In genomic region chr14:59233635-59234034, GRCm38 (mm10) we compare ENCODE assay signal across 29 mouse cellular contexts. TPM values are rescaled to one million over a fixed set of nuclear protein-coding genes. Genes with fewer than 3 reads are reported as not detected.
DNase-seq lines count a peak whose midpoint lies in the region; ATAC-seq and TF ChIP-seq lines count a peak whose summit lies in the region.
"Had no signal": no experiment of that assay in that cellular context is flagged by ENCODE, and none has a peak within 500 bp of the region (broad histone marks: within the 10 kb centered on the region; RNA-seq: fewer than 3 reads in every experiment).

No protein-coding gene starts in this region.

- no peaks in the 10 kb centered on the region; the same call in 1 of the 2 replicates for H3K36me3 ChIP-seq in lung, postnatal 0 days (ENCODE audit: insufficient read depth, low read length)

- no peak overlapping the region for H3K27ac ChIP-seq in lung, postnatal 0 days (ENCODE audit: low read length)
- H3K27ac ChIP-seq: embryonic facial prominence, embryonic 10.5 days; embryonic facial prominence, embryonic 13.5 days; forebrain, embryonic 12.5 days; forebrain, embryonic 15.5 days; heart, adult 2 months; hindbrain, embryonic 12.5 days; hindbrain, embryonic 15.5 days had no signal

- no peak for TF ChIP-seq EP300 in lung, postnatal 0 days (IDR thresholded peaks at IDR 0.05)

- H3K4me2 ChIP-seq in lung, postnatal 0 days (replicated peaks; ENCODE audit: low read depth, low read length): no peak overlapping the region
- H3K4me2 ChIP-seq: embryonic facial prominence, embryonic 13.5 days; forebrain, embryonic 12.5 days; forebrain, embryonic 15.5 days; heart, embryonic 11.5 days; hindbrain, embryonic 12.5 days; hindbrain, embryonic 15.5 days had no signal

- H3K4me3 ChIP-seq in lung, postnatal 0 days (ENCODE audit: low read depth, low read length): no peak overlapping the region
- H3K4me3 ChIP-seq: embryonic facial prominence, embryonic 10.5 days; embryonic facial prominence, embryonic 13.5 days; erythroblast, embryonic 14.5 days; forebrain, embryonic 12.5 days; forebrain, embryonic 15.5 days; heart, adult 2 months; hindbrain, embryonic 12.5 days; hindbrain, embryonic 15.5 days had no signal

- 73% methylated on average over 9 of the region's 9 CpGs for WGBS in lung, postnatal 0 days

- H3K27me3 ChIP-seq in lung, postnatal 0 days (replicated peaks; ENCODE audit: insufficient read depth, low read length): no peaks in the 10 kb centered on the region
- H3K27me3 ChIP-seq: embryonic facial prominence, embryonic 13.5 days; forebrain, embryonic 12.5 days; forebrain, embryonic 15.5 days; hindbrain, embryonic 12.5 days; hindbrain, embryonic 15.5 days had no signal

- H3K4me1 ChIP-seq in lung, postnatal 0 days (ENCODE audit: insufficient read depth, low read depth, low read length): no peaks in the 10 kb centered on the region
- H3K4me1 ChIP-seq: embryonic facial prominence, embryonic 10.5 days; embryonic facial prominence, embryonic 13.5 days; forebrain, embryonic 12.5 days; forebrain, embryonic 15.5 days; hindbrain, embryonic 12.5 days; hindbrain, embryonic 15.5 days had no signal

- peak; percentile 75 for ATAC-seq in lung, postnatal 0 days
- ATAC-seq: CD4-positive, CD25-positive, alpha-beta regulatory T cell, adult 4 months; forebrain, embryonic 15.5 days had no signal

- DNase-seq in lung, postnatal 0 days (ENCODE audit: low spot score): peak; percentile 23
- no peak for DNase-seq in lung, postnatal 4 days
- peak; percentile 21 for DNase-seq in ES-CJ7 (ENCODE audit: low read depth, low spot score)
- DNase-seq in R1 (ENCODE audit: low read depth, low spot score): peak; percentile 70
- no peak for DNase-seq in cerebellum, adult 11-12 months
- DNase-seq in right cerebral cortex, postnatal 36 days (ENCODE audit: low spot score in 2 of 2): no peak
- DNase-seq: adrenal gland, adult 2 months; adrenal gland, postnatal 14 days; cerebellum, adult 11 months; cerebellum, adult 8-10 months; cerebellum, postnatal 10 days; cerebellum, postnatal 36 days; embryo, embryonic 11 days; gastrocnemius, postnatal 25 days; heart, adult 2 months had no signal

- H3K9ac ChIP-seq in lung, postnatal 0 days (replicated peaks; ENCODE audit: low read depth): no peak overlapping the region
- H3K9ac ChIP-seq: embryonic facial prominence, embryonic 13.5 days; forebrain, embryonic 12.5 days; forebrain, embryonic 15.5 days; hindbrain, embryonic 12.5 days; hindbrain, embryonic 15.5 days had no signal

- peak; percentile 61 for TF ChIP-seq CTCF in lung, postnatal 0 days (IDR thresholded peaks at IDR 0.05)

- H3K9me3 ChIP-seq in lung, postnatal 0 days (ENCODE audit: low read length): no peaks in the 10 kb centered on the region
- H3K9me3 ChIP-seq: hindbrain, embryonic 12.5 days; hindbrain, embryonic 15.5 days had no signal

RNA-seq across cellular contexts. Expression of gene Gm6904, which starts 26.4 kb away (rescaled TPM):
- not detected in 2 replicates for polyA plus RNA-seq in lung, postnatal 0 days (2015; fragmentation: Nextera tagmentation; extraction: Ambion mirVana)
- polyA plus RNA-seq: adrenal gland, adult 2 months; C2C12; cortical plate, adult 2 months; embryonic facial prominence, embryonic 10.5 days; embryonic facial prominence, embryonic 13.5 days; erythroblast, embryonic 14.5 days; forebrain, embryonic 12.5 days; forebrain, embryonic 15.5 days; gonadal fat pad, adult 2 months; heart, adult 2 months; heart, embryonic 11.5 days; heart, embryonic 14.5 days; heart, postnatal 0 days; hindbrain, embryonic 12.5 days; hindbrain, embryonic 15.5 days had no signal

RNA-seq across cellular contexts. Expression of gene Rcbtb1, which starts 32.6 kb away (rescaled TPM):
- 15.0 and 15.9 TPM in 2 replicates for polyA plus RNA-seq in lung, postnatal 0 days (2015; fragmentation: Nextera tagmentation; extraction: Ambion mirVana)

RNA-seq across cellular contexts. Expression of gene Gm5142, which starts 55.1 kb away (rescaled TPM):
- not detected in 2 replicates for polyA plus RNA-seq in lung, postnatal 0 days (2015; fragmentation: Nextera tagmentation; extraction: Ambion mirVana)
- polyA plus RNA-seq: adrenal gland, adult 2 months; C2C12; CD4-positive, CD25-positive, alpha-beta regulatory T cell, adult 4 months; cortical plate, adult 2 months; embryonic facial prominence, embryonic 10.5 days; embryonic facial prominence, embryonic 13.5 days; erythroblast, embryonic 14.5 days; forebrain, embryonic 12.5 days; forebrain, embryonic 15.5 days; heart, adult 2 months; heart, embryonic 11.5 days; heart, embryonic 14.5 days; heart, postnatal 0 days; hindbrain, embryonic 12.5 days; hindbrain, embryonic 15.5 days had no signal

Comparison
In these comparisons a context has a peak if more than half of its experiments do, and no peak if none do; other contexts are left out.
1. DNase-seq: peak in lung, postnatal 0 days (single experiment), ES-CJ7 (single experiment) and R1 (single experiment); none in lung, postnatal 4 days (0 of 2), cerebellum, adult 11-12 months (single experiment) and right cerebral cortex, postnatal 36 days (0 of 2).